Mouse (Mus musculus): ENCODE measurements around the gene Mup21. TPM values are rescaled to one million over a fixed set of nuclear protein-coding genes. Genes with fewer than 3 reads are reported as not detected.
"Not testable (repeated sequence)": the region's sequence is repeated elsewhere in the genome, so short reads cannot be mapped to it uniquely, and the experiment has no call there.

Gene Mup21
- not detected in 2 replicates for polyA plus RNA-seq (2011; ENCODE audit: insufficient read depth, insufficient read length, low read depth, missing spikeins)

- Histone ChIP-seq H3K9ac (ENCODE audit: low read depth, poor library complexity, severe bottlenecking) (no peak within 1 kb of the TSS), H3K27ac (ENCODE audit: insufficient read depth, low read length) (no peak within 1 kb of the TSS), H3K4me3 (ENCODE audit: low read depth, low read length) (no peak within 1 kb of the TSS), H3K4me1 (ENCODE audit: control insufficient read depth, insufficient read depth, low read length) (no peaks in the 10 kb centered on the region), H3K9me3 (replicated peaks; ENCODE audit: control insufficient read depth, insufficient read depth, low read length, poor library complexity, severe bottlenecking) (peaks cover 7% of the 10 kb centered on the region), H3K36me3 (ENCODE audit: control insufficient read depth, insufficient read depth, low read length, poor library complexity, severe bottlenecking) (no peaks in the 10 kb centered on the region), H3K27me3 (ENCODE audit: control insufficient read depth, insufficient read depth, low read length, poor library complexity, severe bottlenecking) (no peaks in the 10 kb centered on the region)
- no peak for TF ChIP-seq POLR2A (IDR thresholded peaks at IDR 0.05; ENCODE audit: insufficient read depth, low read length)
- no peak for TF ChIP-seq CTCF (IDR thresholded peaks at IDR 0.05; ENCODE audit: low read depth, low read length)
- no peak for TF ChIP-seq EP300 (IDR thresholded peaks at IDR 0.05; ENCODE audit: insufficient read depth, low read depth, low read length)
These were observed at the start of gene Mup21 for GRCm38 (mm10) chr4:62150811-62151210. Mup21 (minus strand) TSS chr4:62150863.

- H3K27ac ChIP-seq (ENCODE audit: insufficient read depth, low read length), result peak overlapping the region; percentile 32; the same call in 1 of the 2 replicates
- no peaks in the 10 kb centered on the region for H3K27me3 ChIP-seq (ENCODE audit: control insufficient read depth, insufficient read depth, low read length, poor library complexity, severe bottlenecking)
- peaks cover 15% of the 10 kb centered on the region for H3K36me3 ChIP-seq (ENCODE audit: control insufficient read depth, insufficient read depth, low read length, poor library complexity, severe bottlenecking)
- TF ChIP-seq CTCF (IDR thresholded peaks at IDR 0.05; ENCODE audit: low read depth, low read length), result no peak
- TF ChIP-seq POLR2A (IDR thresholded peaks at IDR 0.05; ENCODE audit: insufficient read depth, low read length), result no peak
- TF ChIP-seq EP300 (IDR thresholded peaks at IDR 0.05; ENCODE audit: insufficient read depth, low read depth, low read length), result no peak
- no peak overlapping the region for H3K9ac ChIP-seq (ENCODE audit: low read depth, poor library complexity, severe bottlenecking)
- H3K9me3 ChIP-seq (replicated peaks; ENCODE audit: control insufficient read depth, insufficient read depth, low read length, poor library complexity, severe bottlenecking), result peaks cover 15% of the 10 kb centered on the region
- H3K4me3 ChIP-seq (ENCODE audit: low read depth, low read length), result no peak overlapping the region
- no peaks in the 10 kb centered on the region for H3K4me1 ChIP-seq (ENCODE audit: control insufficient read depth, insufficient read depth, low read length)
These were observed 49.4 kb upstream of the Mup21 start for GRCm38 (mm10) chr4:62199923-62200529.

GRCm38 (mm10) chr4:62188778-62189177, 38.1 kb upstream of the Mup21 start:
- TF ChIP-seq POLR2A (IDR thresholded peaks at IDR 0.05; ENCODE audit: insufficient read depth, low read length), result no peak
- no peak for TF ChIP-seq EP300 (IDR thresholded peaks at IDR 0.05; ENCODE audit: insufficient read depth, low read depth, low read length)
- TF ChIP-seq CTCF (IDR thresholded peaks at IDR 0.05; ENCODE audit: low read depth, low read length), result no peak
- Histone ChIP-seq H3K9ac (ENCODE audit: low read depth, poor library complexity, severe bottlenecking) (no peak overlapping the region), H3K4me3 (ENCODE audit: low read depth, low read length) (no peak overlapping the region), H3K27ac (ENCODE audit: insufficient read depth, low read length) (no peak overlapping the region; the same call in 1 of the 2 replicates), H3K27me3 (ENCODE audit: control insufficient read depth, insufficient read depth, low read length, poor library complexity, severe bottlenecking) (no peaks in the 10 kb centered on the region), H3K9me3 (replicated peaks; ENCODE audit: control insufficient read depth, insufficient read depth, low read length, poor library complexity, severe bottlenecking) (peaks cover 26% of the 10 kb centered on the region), H3K4me1 (ENCODE audit: control insufficient read depth, insufficient read depth, low read length) (no peaks in the 10 kb centered on the region), H3K36me3 (ENCODE audit: control insufficient read depth, insufficient read depth, low read length, poor library complexity, severe bottlenecking) (peaks cover 14% of the 10 kb centered on the region)

- H3K27ac ChIP-seq (ENCODE audit: insufficient read depth, low read length), result no peak overlapping the region
- H3K4me1 ChIP-seq (ENCODE audit: control insufficient read depth, insufficient read depth, low read length), result no peaks in the 10 kb centered on the region
- H3K27me3 ChIP-seq (ENCODE audit: control insufficient read depth, insufficient read depth, low read length, poor library complexity, severe bottlenecking), result no peaks in the 10 kb centered on the region
- H3K9ac ChIP-seq (ENCODE audit: low read depth, poor library complexity, severe bottlenecking), result no peak overlapping the region
- H3K36me3 ChIP-seq (ENCODE audit: control insufficient read depth, insufficient read depth, low read length, poor library complexity, severe bottlenecking), result no peaks in the 10 kb centered on the region
- no peak overlapping the region for H3K4me3 ChIP-seq (ENCODE audit: low read depth, low read length)
- no peaks in the 10 kb centered on the region for H3K9me3 ChIP-seq (replicated peaks; ENCODE audit: control insufficient read depth, insufficient read depth, low read length, poor library complexity, severe bottlenecking)
- TF ChIP-seq POLR2A (IDR thresholded peaks at IDR 0.05; ENCODE audit: insufficient read depth, low read length) (no peak), CTCF (IDR thresholded peaks at IDR 0.05; ENCODE audit: low read depth, low read length) (peak; percentile 85)
These were observed 26.6 kb upstream of the Mup21 start for GRCm38 (mm10) chr4:62177282-62177681.

- Histone ChIP-seq H3K9me3 (replicated peaks; ENCODE audit: control insufficient read depth, insufficient read depth, low read length, poor library complexity, severe bottlenecking) (no peaks in the 10 kb centered on the region), H3K36me3 (ENCODE audit: control insufficient read depth, insufficient read depth, low read length, poor library complexity, severe bottlenecking) (no peaks in the 10 kb centered on the region), H3K27me3 (ENCODE audit: control insufficient read depth, insufficient read depth, low read length, poor library complexity, severe bottlenecking) (no peaks in the 10 kb centered on the region), H3K27ac (ENCODE audit: insufficient read depth, low read length) (no peak overlapping the region), H3K4me3 (ENCODE audit: low read depth, low read length) (no peak overlapping the region), H3K4me1 (ENCODE audit: control insufficient read depth, insufficient read depth, low read length) (no peaks in the 10 kb centered on the region), H3K9ac (ENCODE audit: low read depth, poor library complexity, severe bottlenecking) (no peak overlapping the region)
- TF ChIP-seq EP300 (IDR thresholded peaks at IDR 0.05; ENCODE audit: insufficient read depth, low read depth, low read length) (no peak), CTCF (IDR thresholded peaks at IDR 0.05; ENCODE audit: low read depth, low read length) (no peak), POLR2A (IDR thresholded peaks at IDR 0.05; ENCODE audit: insufficient read depth, low read length) (no peak)
These were observed 23.8 kb upstream of the Mup21 start for GRCm38 (mm10) chr4:62174471-62174870.

- H3K9ac ChIP-seq (ENCODE audit: low read depth, poor library complexity, severe bottlenecking); H3K9me3 ChIP-seq (replicated peaks; ENCODE audit: control insufficient read depth, insufficient read depth, low read length, poor library complexity, severe bottlenecking); H3K36me3 ChIP-seq (ENCODE audit: control insufficient read depth, insufficient read depth, low read length, poor library complexity, severe bottlenecking); H3K27ac ChIP-seq (ENCODE audit: insufficient read depth, low read length); H3K4me1 ChIP-seq (ENCODE audit: control insufficient read depth, insufficient read depth, low read length); H3K27me3 ChIP-seq (ENCODE audit: control insufficient read depth, insufficient read depth, low read length, poor library complexity, severe bottlenecking); H3K4me3 ChIP-seq (ENCODE audit: low read depth, low read length): not testable (repeated sequence)
These were observed 17.0 kb upstream of the Mup21 start for GRCm38 (mm10) chr4:62167636-62168035.
